Mouse (Mus musculus): Measurements from ENCODE around the gene Tnk2. TPM values are rescaled to one million over a fixed set of nuclear protein-coding genes. Genes with fewer than 3 reads are reported as not detected.

The Tnk2 gene
- total and polyA plus RNA-seq, 3 experiments: 14.7 to 62.2 (median 31.9) TPM

DNA sequence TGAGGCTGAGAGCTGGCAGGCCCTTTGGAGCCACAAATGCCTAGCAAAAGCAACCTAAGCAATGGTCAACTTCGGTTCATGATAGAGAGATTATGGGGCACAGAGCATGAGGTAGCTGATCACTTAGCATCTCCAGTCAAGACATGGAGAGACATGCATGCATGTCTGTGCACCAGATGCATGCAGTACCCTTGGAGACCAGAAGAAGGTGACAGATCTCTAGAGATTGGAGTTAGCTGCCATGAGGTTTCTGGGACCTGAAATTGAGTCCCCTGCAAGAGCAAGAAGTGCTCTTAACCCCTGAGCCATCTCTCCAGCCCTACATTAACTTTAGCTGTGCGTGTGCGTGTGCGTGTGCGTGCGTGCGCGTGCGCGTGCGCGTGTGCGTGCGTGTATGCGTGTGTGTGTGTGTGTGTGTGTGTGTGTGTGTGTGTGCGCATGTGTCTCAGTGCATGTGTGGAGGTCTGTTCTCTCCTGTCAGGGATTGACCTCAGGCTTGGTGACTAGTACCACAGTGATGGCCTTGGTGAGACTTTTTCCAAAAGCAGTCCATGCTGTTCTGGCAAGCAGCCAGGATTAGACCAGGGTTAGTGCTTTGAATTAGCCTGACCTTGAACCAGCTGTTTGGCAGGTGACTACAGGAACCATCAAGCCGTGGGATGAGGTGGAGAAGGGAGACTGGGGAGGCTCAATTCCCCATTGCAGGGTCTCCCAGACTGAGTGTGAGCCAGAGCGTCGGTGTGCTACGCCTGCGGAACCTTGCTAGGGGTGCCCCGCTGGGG is 54.2 kb downstream of the Tnk2 start:
- Histone ChIP-seq H3K79me2 (replicated peaks; ENCODE audit: control insufficient read depth, extremely low read depth, insufficient read depth, poor library complexity, severe bottlenecking) (no peaks in the 10 kb centered on the region), H3K27ac (ENCODE audit: insufficient read depth, low read depth) (no peak overlapping the region), H3K4me3 (replicated peaks in 1 of 3; ENCODE audit: low read depth in 2 of 3, low read length in 2 of 3, poor library complexity in 1 of 3) (no peak overlapping the region), H3K4me1 (ENCODE audit: control insufficient read depth in 1 of 2, insufficient read depth in 2 of 2) (peaks cover 4 to 24% of the 10 kb centered on the region in 2 experiments; a peak in 3 of 4 replicates), H3K9me3 (replicated peaks; ENCODE audit: low read length) (no peaks in the 10 kb centered on the region), H3K4me2 (ENCODE audit: insufficient read depth, low read depth, poor library complexity, severe bottlenecking) (no peak overlapping the region), H3K36me3 (replicated peaks in 1 of 2; ENCODE audit: control insufficient read depth in 1 of 2, insufficient read depth in 1 of 2, low read length in 1 of 2) (no peaks in the 10 kb centered on the region), H3K27me3 (replicated peaks) (no peaks in the 10 kb centered on the region), H3K9ac (ENCODE audit: insufficient read depth, low read depth) (no peak overlapping the region)
- in situ Hi-C loops (cut with MboI; ENCODE audit: low pct_ligation_motif_present, low pct_unique_long_range_greater_than_20kb, low sequenced_read_pairs) (loop anchor here (10.0 kb wide), 1 partner anchor 117 kb away; the partner anchor contains the start of gene Smbd1), dilution Hi-C loops (cut with MboI; ENCODE audit: extremely low pct_ligation_motif_present, extremely low pct_unique_long_range_greater_than_20kb, low sequenced_read_pairs) (no loop called here)
- TF ChIP-seq RAD21 (IDR thresholded peaks at IDR 0.05; ENCODE audit: low read depth, low read length) (peak; percentile 76), GABPA (IDR thresholded peaks at IDR 0.05; ENCODE audit: insufficient replicate concordance, low read depth, low read length) (no peak), EP300 (IDR thresholded peaks at IDR 0.05; ENCODE audit: low read length) (no peak), SMC3 (IDR thresholded peaks at IDR 0.05; ENCODE audit: low read depth, low read length) (peak; percentile 64), IRF4 (IDR thresholded peaks at IDR 0.05; ENCODE audit: low read depth, low read length) (no peak), JUND (conservative IDR thresholded peaks at IDR 0.05; ENCODE audit: low read depth, low read length) (no peak), MYC (IDR thresholded peaks at IDR 0.05; ENCODE audit: low read depth, low read length) (peak; percentile 66), CTCF (conservative IDR thresholded peaks at IDR 0.05 in 1 of 2, IDR thresholded peaks at IDR 0.05 in 1 of 2; ENCODE audit: low read depth in 2 of 2, low read length in 2 of 2) (peak; percentile 11 to 74; a peak in 3 of 4 replicates), SIN3A (IDR thresholded peaks at IDR 0.05; ENCODE audit: low read length) (no peak), ZC3H11A (IDR thresholded peaks at IDR 0.05; ENCODE audit: low read depth, low read length) (peak; percentile 1; the same call in 1 of the 2 replicates), MAFK (IDR thresholded peaks at IDR 0.05; ENCODE audit: insufficient replicate concordance, low read length) (no peak)
- DNase-seq (ENCODE audit: extremely low read depth): peak; percentile 62

GRCm38 (mm10) chr16:32698550-32698949 is 54.9 kb downstream of the Tnk2 start:
- H3K9me3 ChIP-seq (replicated peaks; ENCODE audit: low read length): no peaks in the 10 kb centered on the region
- H3K36me3 ChIP-seq (replicated peaks in 1 of 2; ENCODE audit: control insufficient read depth in 1 of 2, insufficient read depth in 1 of 2, low read length in 1 of 2): no peaks in the 10 kb centered on the region
- H3K4me3 ChIP-seq (replicated peaks in 1 of 3; ENCODE audit: low read depth in 2 of 3, low read length in 2 of 3, poor library complexity in 1 of 3): no peak overlapping the region
- H3K27me3 ChIP-seq (replicated peaks): no peaks in the 10 kb centered on the region
- no peak overlapping the region for H3K4me2 ChIP-seq (ENCODE audit: insufficient read depth, low read depth, poor library complexity, severe bottlenecking)
- H3K4me1 ChIP-seq (ENCODE audit: control insufficient read depth in 1 of 2, insufficient read depth in 2 of 2): peaks cover 6 to 25% of the 10 kb centered on the region in 2 experiments
- no peak overlapping the region for H3K27ac ChIP-seq (ENCODE audit: insufficient read depth, low read depth)
- H3K9ac ChIP-seq (ENCODE audit: insufficient read depth, low read depth): no peak overlapping the region
- TF ChIP-seq E2F4 (IDR thresholded peaks at IDR 0.05; ENCODE audit: insufficient replicate concordance, low read depth, low read length) (no peak), MAFK (IDR thresholded peaks at IDR 0.05; ENCODE audit: insufficient replicate concordance, low read length) (no peak)
- dilution Hi-C loops (cut with MboI; ENCODE audit: extremely low pct_ligation_motif_present, extremely low pct_unique_long_range_greater_than_20kb, low sequenced_read_pairs) (no loop called here), in situ Hi-C loops (cut with MboI; ENCODE audit: low pct_ligation_motif_present, low pct_unique_long_range_greater_than_20kb, low sequenced_read_pairs) (loop anchor here (10.0 kb wide), 1 partner anchor 116 kb away; the partner anchor contains the start of gene Smbd1)
- H3K79me2 ChIP-seq (replicated peaks; ENCODE audit: control insufficient read depth, extremely low read depth, insufficient read depth, poor library complexity, severe bottlenecking): no peaks in the 10 kb centered on the region
- DNase-seq (ENCODE audit: extremely low read depth): no peak
